Mouse (Mus musculus): ENCODE measurements at regions not wholly inside any gene's neighbourhood (a gene's known extent, or its start where the extent isn't known, plus 50 kb on each side); places are given as distances from the start of the nearest gene placed in this dataset.

GRCm38 (mm10) chr5:9954652-9955051, 229.7 kb upstream of the Grm3 start:
- DNase-seq (ENCODE audit: low spot score in 2 of 2), result peak in 1 of 2 experiments; percentile 12

- DNase-seq (ENCODE audit: low spot score in 2 of 2), result no peak
These were observed 213.8 kb upstream of the Grm3 start for GRCm38 (mm10) chr5:9938746-9939145.

GRCm38 (mm10) chr5:9912936-9913335, 188.0 kb upstream of the Grm3 start:
- peak in 1 of 2 experiments; percentile 8 for DNase-seq (ENCODE audit: low spot score in 2 of 2)

- peak; percentile 21 to 38 for DNase-seq (ENCODE audit: low spot score in 2 of 2)
These were observed 186.8 kb upstream of the Grm3 start for GRCm38 (mm10) chr5:9911783-9912182.

GRCm38 (mm10) chr5:9911089-9911473, 186.1 kb upstream of the Grm3 start:
- no peak for DNase-seq (ENCODE audit: low spot score in 2 of 2)

GRCm38 (mm10) chr5:9910452-9911088, 185.6 kb upstream of the Grm3 start:
- DNase-seq (ENCODE audit: low spot score in 2 of 2), result no peak

- no peak for DNase-seq (ENCODE audit: low spot score in 2 of 2)
These were observed 170.3 kb upstream of the Grm3 start for GRCm38 (mm10) chr5:9895297-9895696.

GRCm38 (mm10) chr5:9878063-9878462, 153.1 kb upstream of the Grm3 start:
- DNase-seq (ENCODE audit: low spot score in 2 of 2), result no peak

GRCm38 (mm10) chr5:9869091-9869490, 144.1 kb upstream of the Grm3 start:
- DNase-seq (ENCODE audit: low spot score in 2 of 2), result peak; percentile 3 to 5

- DNase-seq (ENCODE audit: low spot score in 2 of 2), result peak in 1 of 2 experiments; percentile 2
These were observed 104.8 kb upstream of the Grm3 start for GRCm38 (mm10) chr5:9829750-9830149.

GRCm38 (mm10) chr5:9801707-9802106, 76.7 kb upstream of the Grm3 start:
- DNase-seq (ENCODE audit: low spot score in 2 of 2), result no peak

GRCm38 (mm10) chr5:9781107-9781506, 56.1 kb upstream of the Grm3 start:
- no peak for DNase-seq (ENCODE audit: low spot score in 2 of 2)
